Mouse (Mus musculus): Measurements from ENCODE around the gene Ccdc30.

Gene Ccdc30

DNA sequence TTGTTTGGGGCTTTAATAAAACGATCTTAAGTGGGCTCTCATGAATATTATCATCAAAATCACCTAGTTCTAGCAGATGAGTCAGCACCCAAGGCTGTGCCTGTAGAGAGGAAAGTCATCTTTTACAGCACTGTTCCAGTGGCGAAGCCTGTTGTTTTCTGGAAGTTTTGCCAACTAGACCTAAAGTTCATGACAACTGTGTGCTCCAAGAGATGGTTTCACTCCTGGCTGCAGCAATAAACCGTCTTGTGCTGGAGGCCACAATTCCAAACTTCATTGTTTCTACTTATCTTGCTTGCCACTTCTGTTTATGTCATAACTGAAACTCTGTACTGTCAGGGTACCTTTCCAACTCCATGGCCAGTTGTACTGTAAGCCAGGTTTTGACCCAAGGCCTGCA is 1.9 kb upstream of the Ccdc30 start:
- 87% methylated on average over 3 of the region's 3 CpGs for WGBS

DNA sequence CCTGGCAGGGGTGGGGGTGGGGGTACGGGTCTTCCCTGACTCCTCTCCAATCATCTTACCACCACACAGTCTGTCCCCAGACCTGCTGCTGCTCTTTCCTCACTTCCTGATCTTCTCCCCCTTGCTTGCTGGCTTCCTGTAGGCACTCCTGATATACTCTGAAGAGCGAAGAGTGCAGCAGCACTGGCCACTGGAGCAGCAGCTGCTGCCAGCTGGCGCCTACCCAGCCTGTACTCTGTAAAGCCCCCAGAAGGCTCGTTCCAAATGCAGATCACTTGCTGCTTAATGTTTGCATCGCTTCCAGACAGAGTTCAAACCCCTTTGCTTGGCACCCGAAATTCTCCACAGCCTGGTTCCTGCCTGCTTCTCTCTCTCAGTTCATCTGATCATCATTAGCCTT is 2.5 kb downstream of the Ccdc30 start:
- WGBS = 51% methylated on average over 6 of the region's 6 CpGs

DNA sequence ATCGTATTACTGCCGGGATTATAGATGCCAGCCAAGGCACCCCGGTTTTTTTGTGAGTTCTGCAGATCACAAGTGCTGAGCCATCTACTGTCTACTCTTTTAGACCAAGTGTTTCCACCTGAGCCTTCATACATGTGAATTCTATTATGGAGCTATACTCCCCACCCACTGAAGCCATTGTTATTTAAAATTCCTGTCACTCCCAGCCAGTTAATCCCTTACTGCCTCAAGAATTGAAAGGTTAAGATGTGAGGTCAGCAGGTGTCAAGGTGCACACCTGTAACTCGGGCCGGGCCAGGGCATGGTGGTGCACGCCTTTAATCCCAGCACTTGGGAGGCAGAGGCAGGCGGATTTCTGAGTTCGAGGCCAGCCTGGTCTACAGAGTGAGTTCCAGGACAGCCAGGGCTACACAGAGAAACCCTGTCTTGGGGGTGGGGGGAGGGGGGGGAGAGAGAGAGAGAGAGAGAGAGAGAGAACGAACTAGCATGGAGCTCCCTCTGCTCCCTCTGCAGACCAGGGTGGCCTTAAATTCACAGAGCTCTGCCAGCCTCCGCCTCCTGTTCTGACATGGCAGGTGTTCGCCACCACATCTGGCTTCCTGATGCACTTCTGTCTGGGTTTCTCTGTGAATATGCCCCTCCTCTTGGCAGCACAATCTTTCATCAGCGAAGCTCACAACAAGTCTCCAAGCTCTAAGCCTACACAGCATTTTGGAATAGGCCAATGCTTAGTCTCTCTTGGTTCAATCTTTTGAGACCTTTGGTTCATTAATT is 3.3 kb downstream of the Ccdc30 start:
- WGBS = 78% methylated on average over 12 of the region's 12 CpGs

DNA sequence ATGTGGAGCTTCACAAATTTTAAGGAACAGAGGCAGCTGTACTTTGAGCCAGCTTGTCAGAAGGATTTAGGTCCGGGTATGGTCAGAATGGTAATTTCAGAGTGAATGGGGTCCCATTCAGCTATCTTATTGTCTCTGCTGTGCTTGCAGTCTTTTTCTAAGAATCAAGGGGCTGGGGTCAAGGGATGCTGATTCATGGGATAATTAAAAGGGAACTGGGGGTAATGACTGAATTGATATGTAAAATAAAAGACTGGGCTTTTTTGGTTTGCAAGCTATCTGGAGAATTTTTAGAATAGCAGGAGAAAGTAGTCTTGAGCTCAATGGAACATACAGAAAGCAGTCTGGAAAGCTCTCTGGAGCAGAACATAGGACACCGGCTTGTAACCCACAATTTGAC is 11.9 kb downstream of the Ccdc30 start:
- 73% methylated on average over 2 of the region's 2 CpGs for WGBS

DNA sequence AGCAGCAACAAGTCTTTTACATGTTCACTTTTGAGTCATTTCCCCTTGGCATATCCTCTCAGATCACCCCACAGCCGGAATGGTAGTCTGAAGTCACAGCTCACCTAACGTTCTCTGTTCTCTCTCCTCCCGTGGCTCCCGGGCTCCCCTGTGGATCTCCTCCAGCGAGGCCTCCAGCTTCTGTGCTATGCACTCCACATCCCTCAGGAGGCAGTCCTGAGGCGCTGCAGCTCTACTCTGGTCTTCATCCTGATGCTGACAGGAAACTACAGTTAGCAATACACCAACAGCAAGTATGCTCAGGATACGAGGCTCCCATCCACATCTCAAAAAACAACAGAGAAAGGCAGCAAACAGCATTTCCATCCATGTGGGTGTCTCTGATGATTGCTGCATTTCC is 14.4 kb downstream of the Ccdc30 start:
- 70% methylated on average over 7 of the region's 7 CpGs for WGBS

DNA sequence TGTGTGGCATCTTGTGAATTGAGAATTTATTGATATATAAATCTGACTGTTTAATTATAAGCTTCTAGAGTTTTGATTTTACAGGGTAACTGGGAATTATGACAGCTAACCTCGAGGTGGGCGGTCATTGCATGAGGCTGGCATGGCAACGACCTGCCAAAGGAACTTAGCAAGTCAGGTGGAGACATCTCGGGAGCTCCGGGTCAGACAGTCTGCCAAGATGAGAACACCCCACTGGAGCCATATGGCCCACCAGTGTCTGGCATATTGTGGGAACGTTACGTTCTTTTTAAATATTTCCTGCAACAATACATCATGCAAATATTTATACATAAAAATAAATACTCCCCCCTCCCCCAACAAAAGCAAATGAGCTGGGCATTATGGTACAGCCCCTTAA is 16.6 kb downstream of the Ccdc30 start:
- WGBS = 68% methylated on average over 7 of the region's 7 CpGs

DNA sequence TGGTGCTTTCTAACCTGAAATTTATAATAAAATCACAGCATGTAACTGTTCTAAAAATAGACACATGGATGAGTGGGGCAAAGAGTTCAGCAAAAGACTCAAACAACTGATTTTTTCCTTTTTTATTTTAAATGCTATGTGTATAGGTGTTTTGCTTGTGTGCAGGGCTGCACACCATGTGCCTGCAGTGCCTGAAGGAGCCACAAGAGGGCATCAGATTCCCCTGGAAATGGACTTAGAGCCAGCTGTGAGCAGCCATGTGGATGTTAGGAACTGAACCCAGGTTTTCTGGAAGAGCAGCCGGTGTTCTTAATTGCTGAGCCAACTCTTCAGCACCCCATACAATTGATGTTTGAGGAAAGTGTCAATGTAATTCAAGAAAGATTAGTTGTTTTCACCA is 25.0 kb downstream of the Ccdc30 start:
- WGBS = 84% methylated on average over 1 of the region's 1 CpGs

DNA sequence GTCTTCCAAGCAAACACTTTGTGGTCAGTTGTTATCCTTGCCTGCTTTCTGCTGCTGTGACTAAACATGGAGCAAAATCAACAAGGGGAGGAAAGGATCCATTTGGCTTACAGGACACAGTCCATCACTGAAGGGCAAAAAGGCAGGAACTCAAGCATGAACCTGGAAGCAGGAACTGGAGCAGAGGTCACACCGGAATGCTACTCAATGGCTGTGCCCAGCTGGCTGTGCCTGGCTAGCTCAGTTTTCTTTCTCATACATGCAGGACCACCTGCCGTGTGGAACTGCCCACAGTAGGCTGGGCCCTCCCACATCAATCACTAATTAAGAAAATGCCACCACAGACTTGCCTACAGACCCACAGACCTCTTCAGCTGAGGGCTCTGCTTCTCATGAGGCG is 26.1 kb downstream of the Ccdc30 start:
- WGBS = 62% methylated on average over 3 of the region's 3 CpGs

DNA sequence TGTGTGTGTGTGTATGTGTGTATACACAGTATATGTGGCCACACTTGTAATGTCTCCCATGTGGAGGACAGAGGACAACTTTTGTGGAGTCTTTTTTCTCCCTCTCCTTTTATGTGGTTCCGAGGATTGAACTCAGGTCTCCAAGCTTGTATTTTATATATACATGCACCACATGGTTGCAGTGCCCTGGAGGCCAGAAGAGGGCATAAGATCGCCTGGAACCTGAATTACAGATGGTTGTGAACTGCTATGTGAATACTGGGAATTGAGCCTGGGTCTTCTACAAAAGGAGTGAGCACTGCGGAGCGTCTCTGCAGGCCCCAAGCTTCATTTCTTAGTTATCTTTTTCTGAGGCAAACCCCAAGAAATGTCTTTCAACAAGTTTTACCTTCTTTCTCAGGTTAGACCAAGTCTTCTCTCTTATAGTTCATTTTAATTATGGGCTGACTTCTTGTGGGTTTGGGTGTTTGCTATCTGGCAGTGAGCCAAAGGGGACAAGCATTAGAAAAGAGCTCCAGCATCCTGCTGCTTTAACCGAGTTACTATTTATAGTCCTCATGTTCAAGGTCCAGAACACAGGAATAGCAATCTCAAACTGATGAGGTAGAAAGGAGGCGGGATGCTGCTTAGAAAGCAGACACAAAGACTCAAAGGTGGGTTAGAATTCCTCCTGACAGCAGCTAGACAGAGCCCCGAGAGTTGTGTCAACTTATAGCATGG is 33.7 kb downstream of the Ccdc30 start:
- 72% methylated on average over 7 of the region's 7 CpGs for WGBS

DNA sequence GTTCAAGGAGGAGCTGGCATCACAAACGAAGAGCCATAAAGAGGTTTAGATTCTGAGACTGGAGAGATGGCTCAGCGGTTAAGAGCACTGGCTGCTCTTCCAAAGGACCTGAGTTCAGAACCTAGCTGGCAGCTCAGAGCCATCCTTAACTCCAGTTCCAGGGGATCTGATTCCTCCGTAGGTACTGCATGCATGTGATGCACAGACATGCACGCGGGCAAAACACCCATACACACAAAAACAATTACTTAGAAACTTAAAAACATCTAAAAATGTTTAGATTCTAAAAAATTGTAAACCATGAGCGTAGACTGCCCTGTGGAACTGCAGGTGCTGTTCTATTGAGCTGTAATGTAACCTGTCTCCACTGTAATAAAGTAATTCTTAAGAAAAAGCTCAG is 45.9 kb downstream of the Ccdc30 start:
- 86% methylated on average over 6 of the region's 6 CpGs for WGBS

DNA sequence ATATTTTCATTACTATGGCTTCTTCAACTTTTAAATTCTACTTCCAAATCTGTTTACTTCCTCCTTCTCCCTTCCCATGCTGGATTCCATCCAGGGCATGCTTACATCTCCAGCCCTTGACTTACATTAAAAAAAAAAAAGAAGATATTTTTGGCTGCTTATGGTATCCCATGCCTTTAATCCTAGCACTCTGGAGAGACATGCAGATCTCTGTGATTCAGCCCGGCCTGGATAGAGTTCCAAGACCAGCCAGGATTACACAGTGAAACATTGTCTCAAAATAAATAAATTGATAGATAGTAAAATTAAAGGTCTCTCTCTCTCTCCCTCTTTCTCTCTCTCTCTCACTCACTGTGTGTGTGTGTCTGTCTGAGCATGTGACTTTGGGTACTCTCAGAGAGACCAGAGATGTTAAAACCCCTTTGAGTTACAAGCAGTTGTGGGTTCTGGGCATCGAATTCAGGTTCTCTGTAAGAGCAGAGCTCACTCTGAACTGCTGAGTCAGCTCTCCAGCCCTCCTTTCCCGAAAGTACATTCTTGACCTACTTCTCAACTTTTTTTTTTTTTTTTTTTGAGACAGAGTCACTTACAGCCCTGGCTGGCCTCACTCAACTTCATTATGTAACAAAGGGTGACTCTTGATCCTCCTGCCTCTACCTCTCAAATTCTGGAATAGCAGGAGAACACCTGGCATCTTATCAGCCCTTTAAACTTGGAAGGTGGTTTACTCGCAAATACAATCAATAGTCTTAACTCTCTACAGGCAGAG is 48.4 kb downstream of the Ccdc30 start:
- 60% methylated on average over 4 of the region's 4 CpGs for WGBS

DNA sequence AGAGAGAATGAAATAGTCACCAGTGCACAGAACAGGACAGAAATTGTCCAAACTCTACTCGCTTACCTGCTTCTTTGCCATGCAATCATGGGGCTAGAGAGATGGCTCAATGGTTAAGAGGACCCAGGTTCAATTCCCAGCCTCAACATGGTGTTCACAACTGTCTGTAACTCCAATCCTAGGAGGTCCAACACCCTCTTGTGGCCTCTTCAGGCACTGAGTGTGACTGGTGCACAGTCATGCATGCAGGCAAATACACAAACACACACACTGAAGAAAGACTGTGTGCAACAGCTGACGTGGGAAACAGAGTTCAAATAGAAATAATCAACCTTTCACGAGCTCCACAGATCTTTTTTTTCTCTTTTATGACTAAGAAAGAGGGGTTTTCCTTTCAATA is 53.1 kb downstream of the Ccdc30 start:
- 83% methylated on average over 3 of the region's 3 CpGs for WGBS

DNA sequence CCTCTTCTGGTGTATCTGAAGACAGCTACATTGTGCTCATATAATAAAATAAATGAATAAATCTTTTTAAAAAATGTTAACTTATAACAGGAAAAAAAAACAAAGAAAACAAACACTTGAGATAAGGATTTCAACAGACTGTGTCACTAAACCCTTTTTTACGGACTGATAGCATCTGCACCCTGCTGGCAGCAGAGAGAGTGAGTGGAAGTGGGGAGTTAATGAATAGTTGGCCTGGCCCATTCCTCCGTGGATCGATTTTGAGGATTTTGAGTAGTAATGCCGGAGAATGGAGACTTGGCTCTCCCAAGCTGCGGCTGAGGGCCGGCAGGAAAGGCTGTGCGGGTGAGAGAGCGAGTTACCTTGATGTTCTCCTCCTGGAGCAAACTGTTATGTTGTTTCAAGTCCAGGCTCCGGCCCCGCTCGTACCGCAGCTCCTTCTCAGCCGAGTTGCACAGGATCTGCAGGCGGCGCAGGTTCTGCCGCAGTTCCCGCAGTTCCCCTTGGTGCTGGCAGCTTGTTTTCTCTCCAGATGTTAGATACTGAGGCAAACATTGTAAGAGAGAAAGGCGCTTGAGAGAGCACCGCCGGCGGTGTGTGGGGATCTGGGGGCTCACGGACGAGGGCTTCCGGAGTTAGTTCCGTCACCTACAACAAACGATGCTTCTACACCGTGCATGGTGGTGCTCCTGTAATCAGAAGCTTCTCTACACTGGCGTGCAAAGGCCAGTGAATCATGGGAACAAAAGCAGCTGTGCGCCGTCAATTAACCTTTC is 55.9 kb downstream of the Ccdc30 start:
- WGBS = 32% methylated on average over 30 of the region's 30 CpGs

DNA sequence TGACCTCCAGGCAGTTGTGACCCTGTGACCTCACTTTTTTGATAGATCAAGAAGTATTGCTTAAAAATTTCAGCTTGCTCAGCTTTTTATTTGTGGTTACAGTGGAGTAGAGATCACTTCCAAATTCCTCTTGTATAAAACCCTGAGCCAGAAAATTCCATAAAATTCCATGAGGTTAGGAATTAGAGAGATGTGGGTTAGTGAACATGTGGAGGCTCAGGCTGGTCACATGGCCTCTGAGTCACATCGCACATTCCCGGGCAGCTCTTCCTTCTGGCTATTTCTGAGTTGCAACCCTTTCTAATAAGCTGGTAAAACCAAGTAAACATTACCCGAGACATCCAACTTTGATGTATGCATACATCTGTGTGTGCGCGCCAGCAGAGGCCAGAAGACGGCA is 69.8 kb downstream of the Ccdc30 start:
- WGBS = 88% methylated on average over 6 of the region's 6 CpGs

DNA sequence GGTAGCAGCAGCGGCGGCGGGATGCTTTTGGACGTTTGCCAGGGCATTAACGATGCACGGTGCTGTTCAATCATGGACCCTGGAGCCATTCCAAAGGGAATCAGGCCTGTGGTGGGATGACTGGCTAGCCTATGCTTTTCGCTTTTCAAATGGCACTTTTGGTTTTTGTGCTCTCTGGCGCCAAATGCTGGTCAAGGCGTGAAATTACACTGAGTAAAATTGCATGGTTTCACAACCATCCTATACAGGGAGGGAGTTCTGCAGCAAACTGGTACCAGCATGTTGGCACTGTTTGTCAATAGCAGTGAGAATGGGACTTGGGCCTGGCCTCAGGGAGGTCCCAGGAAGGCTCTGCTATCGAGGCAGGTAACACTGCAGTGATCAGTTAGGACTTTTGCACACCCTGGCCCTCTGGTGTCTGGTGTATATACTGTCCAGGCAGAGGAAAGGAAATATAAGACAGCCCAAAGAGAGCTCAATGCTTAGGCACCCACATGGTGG is 76.4 kb downstream of the Ccdc30 start:
- WGBS = 8% methylated on average over 10 of the region's 10 CpGs

DNA sequence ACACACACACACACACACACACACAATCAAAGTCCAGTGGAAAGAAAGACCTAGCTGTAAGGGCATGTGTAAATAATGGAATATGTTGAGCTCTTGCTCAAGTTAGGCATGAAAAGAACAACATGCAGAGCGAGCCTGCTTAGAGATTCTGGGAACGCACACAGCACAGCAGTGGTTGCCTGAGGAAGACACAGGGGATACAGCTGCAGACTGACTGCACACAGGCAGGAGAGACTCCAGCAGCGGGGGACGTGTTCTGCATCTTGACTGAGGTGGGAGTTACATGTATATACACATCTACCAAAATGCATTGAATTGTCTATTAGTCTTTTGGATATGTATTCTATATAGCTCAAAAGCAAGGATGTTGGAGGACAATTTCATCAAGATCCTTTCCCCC is 76.9 kb downstream of the Ccdc30 start:
- WGBS = 54% methylated on average over 4 of the region's 4 CpGs

DNA sequence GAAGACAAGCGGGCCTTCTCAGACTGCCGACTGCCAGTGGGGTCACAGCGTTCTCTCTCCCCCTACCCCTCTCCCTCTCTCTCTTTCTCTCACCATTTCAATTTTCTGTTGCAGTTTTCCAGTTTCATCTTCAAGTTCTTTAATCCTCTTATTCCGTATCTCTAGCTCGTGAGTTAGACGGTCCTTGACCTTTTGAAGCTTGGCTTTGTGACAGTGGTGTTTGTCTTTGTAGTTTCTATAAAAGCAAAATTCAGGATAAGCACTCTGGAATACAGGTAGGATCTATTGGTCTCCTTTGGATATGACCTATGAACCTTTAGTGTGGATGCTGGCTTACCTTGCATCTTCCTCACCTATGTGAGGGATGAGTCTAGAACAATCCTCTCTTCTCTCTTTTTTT is 81.8 kb downstream of the Ccdc30 start:
- 93% methylated on average over 6 of the region's 6 CpGs for WGBS

DNA sequence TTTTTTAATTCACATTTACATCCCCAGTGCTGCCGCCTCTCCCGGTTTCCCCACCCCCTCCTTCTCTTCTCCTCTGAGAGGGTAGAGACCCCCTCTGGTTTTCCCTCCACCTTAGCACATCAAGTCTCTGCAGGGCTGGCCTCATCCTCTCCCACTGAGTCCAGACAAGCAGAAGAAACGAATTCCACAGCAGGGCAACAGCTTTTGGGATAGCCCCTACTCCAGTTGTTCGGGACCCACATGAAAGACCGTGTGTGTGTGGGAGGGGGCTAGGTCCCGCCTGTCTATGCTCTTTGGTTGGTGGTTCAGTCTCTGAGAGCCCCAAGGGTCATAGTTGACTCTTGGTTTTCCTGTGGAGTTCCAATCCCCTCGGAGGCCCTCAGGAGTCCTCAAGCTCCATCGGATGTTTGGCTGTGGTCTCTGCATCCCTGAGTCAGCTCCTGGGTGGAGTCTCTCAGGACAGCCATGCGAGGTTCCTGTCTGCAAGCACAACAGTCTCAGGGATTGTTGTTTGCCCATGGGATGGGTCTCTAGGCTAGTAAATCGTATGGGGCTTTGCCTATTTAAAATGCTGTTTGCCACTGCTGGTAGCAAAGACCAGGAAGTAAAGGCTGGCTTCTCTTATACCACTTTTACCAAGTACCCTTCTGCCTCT is 94.3 kb downstream of the Ccdc30 start:
- WGBS = 33% methylated on average over 10 of the region's 10 CpGs

DNA sequence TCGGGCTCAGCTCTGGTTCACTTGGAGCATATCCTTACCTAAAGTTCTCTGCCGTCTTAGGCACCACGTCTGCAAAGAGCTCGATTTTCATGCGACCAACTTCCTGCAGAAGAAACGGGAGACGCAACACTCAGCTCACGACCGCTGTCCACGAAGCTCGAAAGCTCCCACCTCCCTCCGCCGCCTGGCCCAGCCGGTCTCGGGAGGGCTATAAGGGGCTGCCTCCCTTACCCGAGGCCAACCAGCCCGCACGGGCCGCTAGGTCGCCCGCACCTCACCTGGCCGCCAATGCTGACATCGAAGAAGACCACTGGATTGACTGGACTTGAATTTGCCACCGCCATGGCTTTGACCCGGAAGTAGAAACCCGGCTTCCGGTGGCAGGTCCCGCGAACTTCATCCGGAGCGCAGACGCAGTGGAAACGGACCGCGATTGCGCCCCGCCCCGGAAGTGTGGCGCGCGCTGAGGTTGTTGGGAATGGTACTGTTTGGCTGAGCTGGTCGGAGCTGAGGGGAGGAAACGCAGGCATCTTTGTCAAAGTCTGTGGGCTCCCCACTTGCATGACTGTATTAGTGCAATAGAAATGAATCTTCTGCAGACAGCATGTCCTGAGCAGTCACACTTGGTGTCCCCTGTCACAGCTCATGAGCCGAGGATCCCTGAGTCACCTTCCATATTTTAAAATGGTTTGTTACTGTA is 95.0 kb downstream of the Ccdc30 start, which contains the start of gene Ppih:
Ppih (minus strand) TSS at position 416 of the 700 bp plus-strand sequence.
- WGBS = under 1% methylated on average over 44 of the region's 44 CpGs

DNA sequence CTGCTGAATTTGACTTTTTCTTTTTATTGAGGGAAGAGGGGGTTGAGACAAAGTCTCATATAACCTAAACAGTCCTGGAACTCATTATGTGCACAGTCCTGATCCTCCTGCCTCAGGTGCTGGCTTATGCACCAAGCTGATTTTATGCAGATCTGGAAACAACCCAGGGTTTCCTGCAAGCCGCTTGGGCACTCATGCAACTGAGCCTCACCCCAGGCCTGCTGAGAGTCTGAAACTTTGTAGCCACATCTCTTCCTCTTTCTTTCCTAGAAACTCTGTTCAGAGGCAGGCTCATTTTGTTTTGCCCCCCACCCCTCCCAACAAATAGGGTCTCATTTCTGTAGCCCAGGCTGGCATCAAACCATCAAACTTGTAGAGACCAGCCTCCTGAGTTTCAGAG is 101.6 kb downstream of the Ccdc30 start:
- WGBS = 81% methylated on average over 1 of the region's 1 CpGs

All from cerebral cortex, adult 2 months (tissue).